Mouse (Mus musculus): ENCODE data around the gene Cacybp.

Cacybp gene

DNA sequence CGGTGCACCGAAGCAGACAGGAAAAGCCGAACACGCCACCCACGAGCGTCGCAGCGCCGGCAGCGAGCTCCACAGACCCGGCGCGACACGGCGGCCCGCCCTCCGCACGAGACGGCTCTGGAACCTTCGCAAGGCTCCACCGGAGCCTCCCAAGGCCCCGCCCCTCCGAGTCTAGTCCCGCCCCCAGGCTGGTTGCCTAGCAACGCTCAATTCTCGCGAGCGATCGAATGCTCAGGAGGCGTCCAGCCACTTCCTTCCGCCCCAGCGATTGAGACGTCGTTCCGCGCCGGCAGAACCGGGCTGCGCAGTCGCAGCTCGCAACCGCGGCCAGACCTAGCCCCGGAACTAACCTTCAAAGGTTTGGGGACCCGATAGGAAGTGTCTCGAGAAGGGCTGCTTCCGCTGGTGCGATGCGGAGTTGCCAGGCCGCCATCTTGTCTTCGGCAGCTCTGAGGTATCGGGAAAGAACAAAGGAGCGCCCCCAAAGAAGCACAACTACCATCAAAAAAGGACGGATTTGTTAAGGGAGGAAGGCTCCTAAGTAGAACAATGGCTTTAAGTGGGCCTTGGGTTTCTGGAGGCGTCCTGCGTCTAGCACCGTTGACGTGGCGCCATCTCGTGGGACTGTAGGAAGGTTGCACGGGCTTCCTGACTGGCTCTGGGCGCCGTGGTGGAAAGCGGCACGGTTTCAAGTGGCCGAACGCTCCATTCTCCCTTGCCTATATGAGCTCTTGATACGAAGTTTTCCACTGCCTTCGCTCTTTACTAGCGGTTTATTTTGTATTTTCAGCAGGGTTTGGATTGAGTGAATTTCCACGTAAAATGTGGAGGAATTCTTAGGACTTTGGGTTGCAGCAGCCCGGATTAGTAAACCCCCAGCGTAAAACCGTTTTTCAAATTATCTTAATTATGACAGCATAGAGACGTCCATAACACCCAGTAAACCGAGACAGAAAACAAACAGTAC is at the start of gene Cacybp:
Gene Cacybp (minus strand): TSS at position 173 of the 967 bp plus-strand sequence.
- peak; percentile 100 for DNase-seq

DNA sequence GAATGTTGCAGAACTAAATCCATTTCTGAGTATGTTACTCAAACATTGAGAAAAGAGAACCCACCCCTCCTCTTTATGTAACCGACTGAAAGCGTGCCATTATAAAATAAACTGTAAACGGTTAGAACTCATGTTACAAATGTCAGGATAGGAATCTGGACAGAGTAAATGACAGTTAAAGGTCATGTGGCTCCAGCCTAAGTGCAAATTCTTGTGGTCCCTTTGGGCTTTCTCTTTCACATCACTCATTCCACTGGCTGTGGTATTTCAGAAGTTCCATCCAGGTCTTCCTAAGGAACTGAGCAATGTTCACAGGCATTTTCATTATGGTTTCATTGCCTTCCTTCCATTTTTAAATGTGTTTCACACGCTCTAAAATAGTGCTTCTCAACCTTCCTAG is 49.7 kb upstream of the Cacybp start:
- DNase-seq = no peak

DNA sequence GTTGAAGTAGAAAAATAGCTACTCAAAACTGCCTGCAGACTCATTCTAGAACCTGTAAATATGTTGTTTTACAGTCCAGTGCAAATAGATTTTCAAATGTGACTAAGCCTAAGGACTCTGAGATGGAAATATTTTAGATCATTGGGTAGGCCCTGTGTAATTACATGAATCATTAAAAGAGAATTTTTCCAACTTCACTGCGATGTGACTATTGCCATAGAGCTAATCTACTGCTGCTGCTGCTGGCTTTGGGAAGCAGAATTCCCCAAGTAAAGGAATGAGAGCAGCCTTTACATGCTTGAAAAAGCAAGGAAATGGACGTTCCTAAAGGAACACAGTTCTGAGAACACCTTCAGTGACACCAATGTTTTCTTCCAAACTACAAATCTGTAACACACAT is 49.2 kb upstream of the Cacybp start:
- no peak for DNase-seq

- DNase-seq = no peak
Measured at GRCm38 (mm10) chr1:160260605-160261004, 47.9 kb upstream of the Cacybp start.

DNA sequence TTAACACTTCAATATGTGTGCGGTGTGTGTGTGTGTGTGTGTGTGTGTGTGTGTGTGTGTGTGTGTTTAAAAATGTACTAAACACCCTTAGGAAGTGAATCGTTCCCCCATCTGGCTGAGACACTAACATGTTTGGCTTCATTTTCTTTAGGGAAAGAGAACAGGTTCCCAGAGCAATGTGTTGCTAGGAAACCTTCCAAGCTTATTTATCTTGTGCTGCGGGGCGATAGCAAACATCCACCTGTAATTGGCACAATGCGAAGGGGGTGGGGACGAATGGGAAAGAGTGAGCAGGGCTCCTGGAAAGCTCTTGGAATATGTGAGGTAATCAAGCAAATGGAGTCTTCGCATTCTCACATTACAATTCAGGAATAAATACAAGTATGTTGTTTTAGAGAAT is 47.2 kb upstream of the Cacybp start:
- DNase-seq = no peak

DNA sequence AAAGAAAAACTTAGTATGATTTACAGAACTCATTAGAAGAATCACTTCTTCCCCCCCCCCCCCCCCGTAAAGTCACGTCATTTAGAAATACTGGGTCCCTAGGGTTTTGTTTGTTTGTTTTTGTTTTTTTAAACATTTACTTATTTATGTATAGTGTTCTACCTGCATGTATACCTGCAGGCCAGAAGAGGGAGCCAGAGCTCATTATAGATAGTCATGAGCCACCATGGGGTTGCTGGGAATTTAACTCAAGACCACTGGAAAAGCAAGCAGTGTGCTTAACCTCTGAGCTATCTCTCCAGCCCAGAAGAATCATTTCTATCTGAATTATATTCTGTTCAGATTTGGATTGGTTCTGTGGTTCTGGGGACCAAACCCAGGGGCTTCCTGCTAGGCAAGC is 40.4 kb upstream of the Cacybp start:
- no peak for DNase-seq

DNA sequence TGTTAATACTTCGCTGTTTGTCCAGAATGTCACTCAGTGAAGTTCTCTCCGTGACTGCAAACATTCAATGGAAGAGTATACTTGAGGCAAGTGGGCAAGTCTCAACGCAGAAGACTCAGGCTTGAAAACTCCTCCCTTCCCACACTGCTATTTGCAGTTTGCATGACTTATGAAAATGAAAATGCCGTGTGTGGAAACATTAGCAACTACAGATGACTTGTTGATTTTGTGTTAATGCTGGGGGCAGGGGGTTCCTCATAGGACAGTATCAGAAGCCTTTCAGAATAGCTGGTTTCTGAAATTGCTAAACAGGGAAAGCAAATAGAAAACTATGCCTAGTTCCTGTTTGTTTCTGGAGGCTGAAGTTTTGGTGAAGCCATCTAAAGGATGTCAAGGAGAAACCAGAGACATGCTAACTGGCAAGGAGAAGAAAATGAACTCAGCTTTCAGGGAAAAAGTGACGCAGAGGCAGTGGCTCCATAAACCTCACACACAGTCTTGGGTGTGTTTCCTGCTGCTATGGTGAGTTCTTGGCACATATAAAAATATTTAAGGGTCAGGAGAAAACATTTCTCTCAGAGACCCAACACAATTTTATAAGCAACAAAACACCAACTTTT is 38.8 kb upstream of the Cacybp start:
- no peak for DNase-seq

- no peak for DNase-seq
Measured at GRCm38 (mm10) chr1:160250782-160251181, 38.1 kb upstream of the Cacybp start.

DNA sequence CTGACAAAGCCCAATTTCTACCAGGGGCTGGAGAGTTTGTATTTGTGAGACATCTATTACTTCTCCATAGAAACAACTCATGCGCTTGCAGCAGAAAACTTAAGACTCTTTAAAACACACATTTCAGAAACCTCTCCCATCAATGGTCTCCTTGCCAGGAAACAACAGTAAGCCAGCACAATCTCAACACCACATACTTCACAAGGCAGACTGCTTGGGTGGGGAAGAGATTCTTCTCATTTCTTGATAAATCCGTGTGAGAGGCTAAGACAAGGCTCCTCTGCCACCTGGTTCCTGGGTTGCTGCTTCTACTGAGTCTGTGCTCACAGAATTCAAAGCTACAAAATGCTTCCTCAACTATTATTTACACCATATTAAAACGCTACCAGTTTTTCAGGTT is 37.1 kb upstream of the Cacybp start:
- DNase-seq = no peak

DNA sequence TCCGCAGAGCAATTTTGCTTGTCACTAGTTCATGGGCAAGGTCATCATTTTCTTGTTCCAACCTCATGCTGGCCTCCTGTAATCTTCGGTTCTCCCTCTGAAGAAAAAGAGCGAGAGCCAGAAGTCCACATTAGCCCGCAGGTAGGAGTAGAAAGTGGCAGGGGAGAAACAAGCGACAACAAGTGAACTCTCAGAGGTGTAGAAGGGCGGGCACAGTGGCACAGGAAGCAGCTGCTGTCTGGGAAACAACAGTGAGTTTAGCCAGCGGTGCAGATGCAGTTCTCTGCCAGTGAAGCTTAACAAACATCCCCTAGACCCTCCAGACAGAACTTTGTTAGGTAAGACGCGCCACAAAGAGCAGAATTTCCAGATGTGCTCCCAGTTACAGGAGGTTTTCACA is 34.8 kb upstream of the Cacybp start:
- no peak for DNase-seq

GRCm38 (mm10) chr1:160246844-160247243 is 34.2 kb upstream of the Cacybp start:
- no peak for DNase-seq

- no peak for DNase-seq
Measured at GRCm38 (mm10) chr1:160245954-160246353, 33.3 kb upstream of the Cacybp start.

- DNase-seq = no peak
Measured at GRCm38 (mm10) chr1:160244689-160245088, 32.0 kb upstream of the Cacybp start.

- DNase-seq = no peak
Measured at GRCm38 (mm10) chr1:160240091-160240490, 27.4 kb upstream of the Cacybp start.

DNA sequence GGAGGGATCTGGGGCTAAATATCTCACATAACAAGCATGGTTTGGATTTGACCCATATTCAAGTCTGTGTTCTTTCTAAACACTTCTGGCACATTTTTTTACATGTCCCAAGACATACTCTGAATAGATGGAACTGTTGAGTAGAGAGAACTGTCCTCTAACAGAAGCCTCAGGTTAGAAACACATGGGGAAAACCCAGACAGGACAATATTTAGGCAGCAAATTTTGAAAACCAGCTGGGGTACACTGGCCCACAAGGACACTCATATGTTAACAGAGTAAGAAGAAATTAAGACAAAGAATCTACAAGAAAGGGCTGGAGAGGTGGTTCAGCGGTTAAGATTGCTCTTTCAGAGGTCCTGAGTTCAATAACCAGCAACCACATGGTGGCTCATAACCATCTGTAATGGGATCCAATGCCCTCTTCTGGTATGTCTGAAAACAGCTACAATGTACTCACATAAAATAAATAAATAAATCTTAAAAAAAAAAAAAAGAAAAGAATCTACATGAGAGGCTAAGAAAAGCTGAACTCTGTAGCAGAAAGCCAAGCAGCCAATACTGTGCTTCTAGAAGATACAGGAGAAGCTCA is 26.3 kb upstream of the Cacybp start:
- no peak for DNase-seq

DNA sequence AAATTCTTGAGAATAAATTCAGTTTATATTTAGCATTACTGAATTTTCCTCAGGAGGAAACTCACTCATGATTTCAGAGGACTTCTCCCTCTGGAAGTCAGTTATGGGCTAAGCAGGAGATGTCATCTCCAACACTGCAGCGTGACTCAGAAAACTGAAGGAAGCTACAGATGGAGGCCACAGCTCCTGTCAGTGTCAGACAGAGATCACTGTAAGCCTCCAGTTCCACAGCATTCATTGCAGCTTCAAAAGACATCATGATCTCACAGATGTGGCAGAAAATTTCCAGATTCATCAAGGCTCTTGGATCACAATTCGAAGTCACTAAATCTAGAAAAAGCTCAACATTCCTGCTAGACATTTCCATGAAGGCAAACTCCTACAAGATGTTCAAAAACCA is 25.3 kb upstream of the Cacybp start:
- no peak for DNase-seq

GRCm38 (mm10) chr1:160233921-160234320 is 21.2 kb upstream of the Cacybp start:
- no peak for DNase-seq

DNA sequence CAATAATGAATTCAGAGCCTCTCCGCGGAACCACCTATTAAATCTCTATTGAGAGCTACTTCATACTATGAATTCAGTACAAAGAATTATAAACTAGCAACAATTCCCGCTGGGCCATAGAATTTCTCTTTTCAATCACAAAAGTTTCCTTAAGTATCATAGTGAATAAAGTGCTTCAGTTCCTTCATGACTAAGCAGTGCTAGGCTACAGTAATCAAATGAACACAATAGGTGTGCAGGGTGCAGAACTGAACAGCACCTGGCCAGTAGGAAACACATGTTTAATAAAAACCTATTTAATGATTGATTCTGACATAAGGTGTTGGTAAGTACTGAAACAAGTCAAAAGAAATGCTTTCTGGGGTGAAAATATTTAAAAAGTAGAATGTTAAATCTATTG is 19.4 kb upstream of the Cacybp start:
- DNase-seq = no peak

GRCm38 (mm10) chr1:160231013-160231412 is 18.3 kb upstream of the Cacybp start:
- peak; percentile 34 for DNase-seq

- DNase-seq = no peak
Measured at GRCm38 (mm10) chr1:160227850-160228249, 15.2 kb upstream of the Cacybp start.

GRCm38 (mm10) chr1:160227196-160227595 is 14.5 kb upstream of the Cacybp start:
- DNase-seq = no peak

- no peak for DNase-seq
Measured at GRCm38 (mm10) chr1:160224093-160224492, 11.4 kb upstream of the Cacybp start.

GRCm38 (mm10) chr1:160217898-160218297 is 5.2 kb upstream of the Cacybp start:
- DNase-seq = no peak

DNA sequence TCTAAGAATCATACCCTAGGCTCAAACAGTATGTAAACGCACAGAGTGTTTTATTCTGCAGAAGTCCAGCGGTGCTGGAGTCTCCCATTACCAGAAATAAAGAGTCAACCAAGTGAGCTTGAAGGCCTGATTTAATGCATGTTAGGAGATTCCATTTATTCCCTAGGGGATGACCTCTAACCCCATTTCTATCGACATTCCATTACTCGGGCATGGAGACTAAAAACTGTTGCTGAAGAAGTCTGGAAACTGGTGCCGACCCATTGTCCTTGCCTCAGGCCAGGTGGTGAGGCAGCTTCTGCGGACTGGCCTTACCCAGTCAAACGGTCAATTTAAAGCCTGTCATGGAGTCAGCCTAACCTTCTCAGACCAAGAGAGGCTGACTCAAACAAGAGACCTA is 1.5 kb upstream of the Cacybp start:
- no peak for DNase-seq
